Mouse (Mus musculus) stomach, embryonic 16.5 days (tissue): ENCODE results near the gene Rab17. TPM values are rescaled to one million over a fixed set of nuclear protein-coding genes. Genes with fewer than 3 reads are reported as not detected.

Source experiments
- ATAC-seq: fragments of 200-750 bp; cut with Nextera tagmentation; 2 replicates; pipeline ENCODE4 v1.8.0; 2017; ENCODE audit warnings: moderate number of reproducible peaks, moderate TSS enrichment; ENCODE audit not compliant: insufficient read depth, low FRiP score
- H3K27ac ChIP-seq: fragments of 300-500 bp; sonication (generic); 2 replicates; pipeline ENCODE4 v1.5.1; 2014; ENCODE audit warnings: low read length
- H3K27me3 ChIP-seq: fragments of 300-500 bp; sonication (generic); 2 replicates; pipeline ENCODE4 v1.6.1; 2014; ENCODE audit warnings: low read length, control low read depth, mixed read lengths; ENCODE audit not compliant: control insufficient read depth, insufficient read depth
- H3K36me3 ChIP-seq: fragments of 300-500 bp; sonication (generic); 2 replicates; pipeline ENCODE4 v1.6.1; 2014; ENCODE audit warnings: low read length; ENCODE audit not compliant: control insufficient read depth, insufficient read depth
- H3K4me1 ChIP-seq: fragments of 300-500 bp; sonication (generic); 2 replicates; pipeline ENCODE4 v1.6.1; 2014; ENCODE audit warnings: low read length, control low read depth, mixed read lengths; ENCODE audit not compliant: control insufficient read depth, insufficient read depth
- H3K4me2 ChIP-seq: fragments of 300-500 bp; sonication (generic); 2 replicates; pipeline ENCODE4 v1.6.1; 2014; ENCODE audit warnings: low read depth, low read length, mixed read lengths
- H3K4me3 ChIP-seq: fragments of 300-500 bp; sonication (generic); replicated peaks from 2 replicates; pipeline ENCODE4 v1.5.1; 2014; ENCODE audit warnings: mild to moderate bottlenecking, low read length
- H3K9ac ChIP-seq: fragments of 300-500 bp; sonication (generic); 2 replicates; pipeline ENCODE4 v1.6.1; 2014; ENCODE audit warnings: low read length
- H3K9me3 ChIP-seq: fragments of 300-500 bp; sonication (generic); replicated peaks from 2 replicates; pipeline ENCODE4 v1.6.1; 2016; ENCODE audit warnings: low read length, control low read depth; ENCODE audit not compliant: control insufficient read depth
- WGBS: fragments of 180-500 bp; shearing (Covaris S2); extraction: QIAGEN DNeasy Blood & Tissue Kit; methylation state at CpG from one replicate; pipeline ENCODE4 v1.1.7; 2014; 5-methylcytosine and 5-hydroxymethylcytosine counted together
- polyA plus RNA-seq: library from polyadenylated mRNA; unstranded; fragments of >200 nt; fragmentation: Nextera tagmentation; extraction: Ambion mirVana; gene quantifications from 2 replicates; pipeline ENCODE4 v1.2.1, GENCODE M21; 2015

Rab17 gene
- polyA plus RNA-seq, 1 experiment from 2014 or later: 10.0 TPM

GRCm38 (mm10) chr1:91008147-91008682 is 38.8 kb upstream of the Rab17 start:
- Histone ChIP-seq H3K27me3 (no peaks in the 10 kb centered on the region), H3K4me2 (no peak overlapping the region), H3K27ac (no peak overlapping the region), H3K36me3 (no peaks in the 10 kb centered on the region), H3K4me3 (no peak overlapping the region), H3K9ac (no peak overlapping the region), H3K4me1 (peaks cover 31% of the 10 kb centered on the region), H3K9me3 (no peaks in the 10 kb centered on the region)
- 86% methylated on average over 14 of the region's 14 CpGs for WGBS
- ATAC-seq: no peak

GRCm38 (mm10) chr1:91006708-91007107 is 37.2 kb upstream of the Rab17 start:
- no peak for ATAC-seq
- Histone ChIP-seq H3K36me3 (no peaks in the 10 kb centered on the region), H3K9ac (no peak overlapping the region), H3K9me3 (no peaks in the 10 kb centered on the region), H3K27ac (no peak overlapping the region), H3K4me1 (peaks cover 20% of the 10 kb centered on the region), H3K27me3 (no peaks in the 10 kb centered on the region), H3K4me2 (no peak overlapping the region), H3K4me3 (no peak overlapping the region)
- 60% methylated on average over 9 of the region's 9 CpGs for WGBS

GRCm38 (mm10) chr1:91006037-91006436 is 36.6 kb upstream of the Rab17 start:
- H3K4me2 ChIP-seq: no peak overlapping the region
- H3K36me3 ChIP-seq: no peaks in the 10 kb centered on the region
- H3K4me3 ChIP-seq: no peak overlapping the region
- no peak for ATAC-seq
- H3K4me1 ChIP-seq: peaks cover 20% of the 10 kb centered on the region
- H3K9me3 ChIP-seq: no peaks in the 10 kb centered on the region
- H3K9ac ChIP-seq: no peak overlapping the region
- no peaks in the 10 kb centered on the region for H3K27me3 ChIP-seq
- WGBS: 48% methylated on average over 5 of the region's 5 CpGs
- no peak overlapping the region for H3K27ac ChIP-seq

- Histone ChIP-seq H3K4me1 (peaks cover 24% of the 10 kb centered on the region), H3K36me3 (no peaks in the 10 kb centered on the region), H3K27ac (no peak overlapping the region), H3K27me3 (no peaks in the 10 kb centered on the region), H3K9me3 (no peaks in the 10 kb centered on the region), H3K9ac (no peak overlapping the region), H3K4me2 (no peak overlapping the region), H3K4me3 (no peak overlapping the region)
- 79% methylated on average over 8 of the region's 8 CpGs for WGBS
- no peak for ATAC-seq
Measured at GRCm38 (mm10) chr1:91003522-91004253, 34.2 kb upstream of the Rab17 start.

- no peak overlapping the region for H3K9ac ChIP-seq
- H3K4me2 ChIP-seq: no peak overlapping the region
- WGBS: 76% methylated on average over 3 of the region's 3 CpGs
Measured at GRCm38 (mm10) chr1:91002641-91003040, 33.2 kb upstream of the Rab17 start.

GRCm38 (mm10) chr1:91001871-91002539 is 32.5 kb upstream of the Rab17 start:
- Histone ChIP-seq H3K36me3 (no peaks in the 10 kb centered on the region), H3K9ac (no peak overlapping the region), H3K4me2 (no peak overlapping the region), H3K4me3 (no peak overlapping the region), H3K4me1 (peaks cover 25% of the 10 kb centered on the region), H3K27me3 (no peaks in the 10 kb centered on the region), H3K27ac (no peak overlapping the region), H3K9me3 (no peaks in the 10 kb centered on the region)
- no peak for ATAC-seq
- 80% methylated on average over 3 of the region's 3 CpGs for WGBS

More at GRCm38 (mm10) chr1:91002641-91003040, 33.2 kb upstream of the Rab17 start:
- Histone ChIP-seq H3K4me1 (peaks cover 25% of the 10 kb centered on the region), H3K36me3 (no peaks in the 10 kb centered on the region), H3K4me3 (no peak overlapping the region), H3K27me3 (no peaks in the 10 kb centered on the region), H3K27ac (no peak overlapping the region), H3K9me3 (no peaks in the 10 kb centered on the region)
- no peak for ATAC-seq

GRCm38 (mm10) chr1:91001101-91001500 is 31.6 kb upstream of the Rab17 start:
- H3K27ac ChIP-seq: no peak overlapping the region
- 0 out of 2 replicates have a peak, but pooled peaks cover under 1% of the 10 kb centered on the region for H3K9me3 ChIP-seq
- peaks cover 25% of the 10 kb centered on the region for H3K4me1 ChIP-seq
- no peak overlapping the region for H3K9ac ChIP-seq
- H3K4me2 ChIP-seq: no peak overlapping the region
- no peak for ATAC-seq
- no peaks in the 10 kb centered on the region for H3K36me3 ChIP-seq
- WGBS: 85% methylated on average over 3 of the region's 3 CpGs
- no peak overlapping the region for H3K4me3 ChIP-seq
- no peaks in the 10 kb centered on the region for H3K27me3 ChIP-seq

- H3K4me1 ChIP-seq: peaks cover 25% of the 10 kb centered on the region
- H3K9me3 ChIP-seq: 0 out of 2 replicates have a peak, but pooled peaks cover 5% of the 10 kb centered on the region
- no peak overlapping the region for H3K27ac ChIP-seq
- H3K27me3 ChIP-seq: no peaks in the 10 kb centered on the region
- WGBS: 55% methylated on average over 10 of the region's 10 CpGs
- no peak for ATAC-seq
- peak overlapping the region; percentile 79 for H3K9ac ChIP-seq
- no peaks in the 10 kb centered on the region for H3K36me3 ChIP-seq
- peak overlapping the region; percentile 96 for H3K4me2 ChIP-seq
- peak overlapping the region; percentile 68 for H3K4me3 ChIP-seq
Measured at GRCm38 (mm10) chr1:90999911-91000601, 30.6 kb upstream of the Rab17 start.
